Mouse (Mus musculus): ENCODE data around the gene Sox5. TPM values are rescaled to one million over a fixed set of nuclear protein-coding genes. Genes with fewer than 3 reads are reported as not detected.

Gene Sox5
- total RNA-seq, 2 experiments from 2014 or later: 3.7 to 5.4 TPM

DNA sequence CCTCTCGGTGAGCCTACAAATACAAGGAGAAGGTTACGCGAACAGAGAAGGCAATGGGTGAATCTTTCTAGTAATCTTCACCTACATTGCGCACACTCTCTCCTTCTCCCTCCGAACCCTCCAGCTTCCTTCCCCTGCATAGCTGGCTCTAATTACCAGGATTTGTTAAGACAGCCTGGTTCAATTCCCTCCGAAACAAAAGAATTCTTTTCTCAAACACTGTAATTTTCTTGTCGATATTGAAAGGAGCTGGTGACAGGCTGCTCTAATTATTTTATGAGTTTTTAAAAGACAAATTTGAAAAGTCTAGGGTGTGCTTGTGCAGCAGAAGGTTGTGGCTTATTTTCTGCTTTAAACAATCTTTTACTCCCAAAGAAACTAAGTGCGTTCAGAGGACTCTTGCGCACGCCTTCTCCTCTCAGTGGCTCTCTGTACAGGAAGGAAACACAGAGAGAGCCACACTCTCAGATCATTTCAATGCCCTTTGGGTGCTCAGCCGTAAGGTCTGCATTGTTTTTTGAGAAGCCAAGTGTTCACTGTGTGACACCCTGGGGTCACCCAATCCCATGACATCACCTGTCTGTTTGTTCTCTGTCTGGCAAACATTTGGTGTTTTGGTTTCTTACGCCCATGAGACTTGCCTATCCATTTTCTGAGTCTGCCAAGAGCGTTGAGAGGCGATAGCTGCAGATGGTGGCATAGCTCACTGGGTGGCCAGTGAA is 392.3 kb downstream of the Sox5 start:
- no peak for DNase-seq

DNA sequence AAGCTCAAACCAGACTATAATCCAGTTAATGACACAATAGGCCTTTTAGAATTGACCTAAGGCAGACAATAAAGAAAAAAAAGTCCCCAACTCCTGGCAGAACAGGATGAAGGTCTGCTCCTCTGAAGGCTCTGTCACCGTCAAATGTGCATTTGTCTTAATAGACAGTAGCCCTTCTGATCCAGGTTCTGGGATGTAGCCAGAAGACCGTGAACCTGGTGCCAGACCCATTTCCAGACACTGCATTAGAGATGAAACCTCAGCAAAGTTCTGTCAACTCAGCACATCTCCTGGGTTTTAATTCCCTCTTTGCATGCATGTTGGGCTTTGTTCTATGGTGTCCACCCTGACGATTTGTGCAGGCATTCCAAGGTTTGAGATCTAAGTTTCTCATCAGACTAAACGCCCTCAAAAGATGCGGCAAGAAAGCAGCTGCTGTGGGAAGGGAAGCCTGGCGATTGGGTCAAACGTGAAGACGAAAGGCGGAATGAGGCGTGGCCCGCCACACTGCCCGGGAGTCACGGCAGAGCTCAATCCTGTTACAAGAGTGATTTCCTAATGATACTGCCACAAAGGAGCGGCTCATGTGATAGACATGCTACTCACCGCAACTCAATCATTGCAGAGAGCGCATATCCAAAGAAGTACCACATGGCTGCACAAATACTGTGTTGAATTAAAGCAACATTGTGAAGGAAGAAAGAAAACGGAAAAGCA is 394.1 kb downstream of the Sox5 start:
- no peak for DNase-seq

GRCm38 (mm10) chr6:144380641-144381040 is 401.1 kb downstream of the Sox5 start:
- no peak for DNase-seq

DNA sequence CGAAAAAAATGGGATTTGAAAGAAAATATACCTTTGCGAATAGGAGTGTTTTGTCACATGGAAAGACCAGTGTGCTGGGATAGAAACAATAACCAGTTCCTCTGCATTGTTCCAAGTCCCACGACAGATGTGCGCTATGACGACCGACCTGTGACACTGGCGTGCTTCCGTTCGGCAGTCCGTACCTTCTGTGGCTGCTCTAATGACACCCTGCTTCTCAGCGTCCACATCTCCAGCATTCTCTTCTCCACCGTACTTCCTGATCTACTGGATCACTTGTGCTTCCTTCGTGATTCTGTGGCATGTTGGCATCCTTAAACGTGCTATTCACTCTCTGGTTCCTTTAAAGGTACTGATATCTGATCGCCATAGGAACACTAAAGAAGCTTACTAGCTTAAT is 401.6 kb downstream of the Sox5 start:
- no peak for DNase-seq

DNA sequence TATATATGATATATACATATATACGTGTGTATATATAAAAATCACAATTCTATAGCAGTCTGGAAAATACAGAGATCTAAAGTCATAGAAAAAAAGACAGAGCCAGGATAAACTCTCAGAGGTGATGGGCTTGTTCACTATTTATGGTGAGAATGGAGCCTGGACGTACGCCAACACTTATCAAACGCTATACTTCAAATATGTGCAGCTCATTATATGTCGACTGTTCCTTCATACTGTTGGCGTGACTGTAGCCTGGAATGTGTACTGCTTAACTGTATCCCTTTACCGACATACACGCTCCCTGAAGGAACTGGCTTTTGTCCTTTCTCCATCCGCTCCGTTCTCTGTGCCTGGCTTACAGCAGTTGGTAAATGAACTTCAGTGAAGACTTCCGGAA is 407.0 kb downstream of the Sox5 start:
- no peak for DNase-seq

DNA sequence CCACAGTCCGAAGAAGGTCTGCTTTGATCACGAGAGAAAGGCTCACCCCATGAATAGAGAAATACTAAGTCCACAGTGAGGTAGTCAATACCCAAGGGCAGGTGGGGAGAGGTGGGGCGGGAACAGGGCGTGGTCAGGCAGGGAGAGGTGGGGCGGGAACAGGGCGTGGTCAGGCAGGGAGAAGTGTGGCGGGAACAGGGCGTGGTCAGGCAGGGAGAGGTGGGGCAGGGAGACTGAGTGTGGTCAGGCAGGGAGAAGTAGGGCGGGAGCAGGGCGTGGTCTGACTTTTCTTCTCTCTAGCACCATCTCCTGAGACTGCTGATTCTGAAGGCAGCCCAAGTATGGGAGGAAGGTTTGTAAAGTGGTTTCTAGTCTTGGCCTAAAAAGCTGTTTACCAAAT is 411.1 kb downstream of the Sox5 start:
- DNase-seq: peak; percentile 5

DNA sequence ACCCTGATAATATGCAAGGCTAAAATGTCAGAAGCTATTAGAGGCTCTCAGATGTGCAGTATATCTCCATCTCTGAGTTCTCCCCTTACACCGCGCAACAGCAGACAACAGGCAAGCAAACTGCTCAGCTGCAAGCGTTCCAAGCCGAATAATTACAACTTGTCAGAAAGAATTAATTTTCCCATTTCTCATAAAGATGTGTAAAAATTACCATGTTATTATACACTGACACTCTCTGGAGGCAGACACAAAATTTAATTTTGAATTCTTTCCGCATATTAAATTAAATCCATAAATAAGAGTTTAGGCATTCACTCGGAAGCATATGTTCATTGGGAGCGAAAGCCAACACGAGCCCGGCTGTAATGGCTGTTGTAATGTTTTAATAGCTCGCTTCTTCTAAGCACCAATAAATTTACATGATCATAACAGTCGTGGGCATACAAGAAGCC is 414.1 kb downstream of the Sox5 start:
- no peak for DNase-seq

DNA sequence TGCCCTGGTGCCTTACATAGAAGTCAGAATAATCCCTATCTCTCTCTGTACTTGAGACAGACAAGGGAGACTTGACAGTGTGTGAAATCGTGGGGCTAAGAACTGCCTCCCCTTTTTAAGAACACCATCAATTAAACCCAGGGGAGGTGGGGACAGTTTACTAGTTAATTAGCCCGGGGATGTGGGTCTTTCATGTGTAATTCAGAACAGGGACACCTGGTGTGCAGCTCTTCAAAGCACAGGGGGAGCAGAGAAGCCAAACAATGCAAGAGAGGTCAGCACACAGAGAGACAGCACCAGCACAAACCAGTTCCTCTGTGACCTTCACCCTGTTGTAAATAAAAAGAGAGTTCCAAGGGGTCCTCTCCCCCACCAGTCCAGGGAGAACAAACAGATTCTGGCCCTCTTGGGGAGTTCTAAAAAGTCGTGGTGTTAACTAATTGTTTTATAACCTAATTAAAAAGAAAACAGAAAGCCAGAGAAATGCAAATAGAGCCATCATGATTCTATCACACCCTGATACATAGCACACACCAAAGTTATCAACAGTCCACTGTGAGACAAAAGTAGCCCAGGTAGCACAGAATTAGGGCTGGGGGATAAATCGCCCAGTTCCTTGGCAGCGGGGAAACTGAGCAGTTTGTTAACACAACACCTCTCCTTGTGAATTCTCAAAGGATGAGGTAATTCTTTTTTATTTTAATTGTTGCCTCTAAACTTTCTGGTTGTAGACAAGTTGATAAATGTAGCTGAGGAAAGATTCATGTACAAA is 420.3 kb downstream of the Sox5 start:
- DNase-seq: no peak

DNA sequence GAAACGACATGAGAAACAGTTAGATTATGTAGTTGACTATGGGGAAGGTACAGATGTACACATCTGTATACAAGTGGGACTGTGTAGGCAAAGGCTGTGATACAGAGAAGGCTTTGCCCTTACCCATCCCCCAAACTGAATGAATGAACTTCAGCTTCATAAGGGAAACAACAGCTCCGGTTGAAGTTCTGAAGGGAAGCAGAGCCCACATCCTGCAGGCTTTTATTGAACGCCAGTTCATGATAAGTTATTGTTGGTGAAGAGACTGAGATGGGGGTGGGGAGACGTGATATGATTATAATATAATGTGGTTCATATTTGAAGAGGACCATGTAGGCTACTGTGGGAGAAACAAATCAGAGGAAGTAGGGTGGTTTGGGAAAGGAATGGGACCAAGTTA is 424.7 kb downstream of the Sox5 start:
- DNase-seq: no peak

DNA sequence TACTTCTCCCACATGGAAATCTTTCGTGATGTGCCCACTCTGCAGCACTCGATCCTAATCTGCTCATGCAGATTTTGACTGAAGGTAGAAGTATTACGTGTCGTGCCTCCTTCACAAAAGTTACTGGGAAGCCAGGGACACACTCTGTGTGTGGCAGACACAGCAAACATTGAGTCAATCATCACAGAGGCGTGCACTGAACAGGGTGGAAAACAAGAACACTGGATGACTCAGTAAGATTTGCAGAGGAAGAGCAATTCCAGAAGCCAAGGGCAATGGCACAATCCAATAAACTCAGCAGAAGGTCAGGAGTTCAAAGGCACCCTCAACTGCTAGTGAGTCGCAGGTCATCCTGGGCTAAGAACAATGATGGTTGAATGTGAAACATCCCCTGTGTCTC is 430.7 kb downstream of the Sox5 start:
- DNase-seq: no peak

DNA sequence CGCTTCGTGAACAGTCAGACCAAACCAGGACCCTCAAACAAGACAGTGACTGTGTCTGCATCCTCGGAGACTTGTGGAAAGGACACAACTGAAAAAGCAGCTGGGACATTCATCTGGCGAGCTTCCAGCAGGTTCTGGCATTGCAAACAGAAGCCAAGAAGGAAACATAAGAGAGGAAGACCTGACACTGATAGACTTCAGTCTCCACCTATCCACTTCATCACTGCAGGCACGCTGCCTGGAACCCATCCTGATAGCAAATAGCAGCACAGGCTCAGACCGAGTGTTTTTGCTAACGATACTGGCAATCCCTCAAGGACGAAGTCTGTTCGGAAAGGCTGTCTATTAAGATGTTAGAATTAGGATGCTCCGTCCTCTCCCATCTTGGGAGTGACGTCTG is 438.4 kb downstream of the Sox5 start:
- DNase-seq: peak; percentile 51

GRCm38 (mm10) chr6:144339554-144339953 is 442.2 kb downstream of the Sox5 start:
- no peak for DNase-seq

GRCm38 (mm10) chr6:144339006-144339405 is 442.8 kb downstream of the Sox5 start:
- DNase-seq: peak; percentile 7

DNA sequence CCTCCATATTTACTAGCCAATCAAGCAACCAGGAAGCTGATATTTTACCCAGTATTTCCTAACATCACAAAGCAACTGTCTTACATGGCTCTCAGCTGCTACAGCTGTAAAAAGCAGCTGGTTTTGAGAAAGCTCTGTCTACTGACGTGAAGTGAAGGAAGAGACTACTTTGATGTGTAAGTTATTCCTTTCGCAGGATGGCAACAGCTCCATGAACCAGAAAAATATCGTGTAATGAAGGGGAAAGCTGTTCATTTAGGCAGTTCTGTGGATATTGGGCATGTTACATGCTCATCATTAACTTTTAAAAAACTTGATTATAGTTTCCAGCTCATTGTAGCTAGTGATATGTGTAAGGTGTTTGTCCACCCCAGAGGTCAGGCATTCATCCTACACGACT is 443.6 kb downstream of the Sox5 start:
- DNase-seq: no peak

GRCm38 (mm10) chr6:144337436-144337969 is 444.3 kb downstream of the Sox5 start:
- DNase-seq: no peak

DNA sequence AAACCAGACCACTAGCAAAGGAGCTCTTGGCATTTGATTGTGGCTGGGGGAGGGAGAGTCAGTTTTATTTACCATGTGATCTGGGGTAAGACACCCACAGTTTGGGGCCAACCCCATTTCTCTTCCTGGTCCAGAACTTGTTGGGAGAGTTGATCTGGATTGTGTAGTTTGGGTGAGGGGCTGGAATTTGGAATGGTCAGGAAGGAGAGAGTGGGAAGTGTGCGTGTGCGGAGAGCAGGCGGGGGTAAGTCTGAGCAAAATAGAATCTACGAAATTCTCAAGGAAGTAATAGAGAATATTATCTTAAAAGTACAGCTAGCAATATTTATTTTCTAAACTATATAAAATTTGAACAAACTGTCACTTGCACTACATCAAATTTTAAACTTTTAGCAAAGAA is 445.0 kb downstream of the Sox5 start:
- no peak for DNase-seq

- no peak for DNase-seq
Observed at GRCm38 (mm10) chr6:144333146-144333545, 448.6 kb downstream of the Sox5 start.

DNA sequence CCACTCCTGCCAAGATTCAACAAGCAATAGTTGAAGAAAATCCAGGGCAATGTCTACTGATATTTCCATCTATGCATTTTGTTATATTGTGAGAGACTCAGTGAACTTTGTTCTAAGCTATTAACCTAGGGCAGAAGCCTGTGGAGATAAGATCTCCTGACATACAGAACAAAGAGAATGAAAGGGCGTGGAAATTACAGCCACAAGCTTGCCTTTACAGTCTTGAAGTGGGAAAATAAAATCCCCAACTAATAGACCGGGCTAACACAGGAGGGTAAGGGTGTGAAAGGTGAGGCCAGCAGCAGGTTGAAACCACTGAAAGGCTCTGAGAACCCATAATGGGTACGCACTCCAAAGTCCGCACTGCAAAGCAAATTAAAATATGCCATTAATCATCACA is 449.8 kb downstream of the Sox5 start:
- DNase-seq: no peak

GRCm38 (mm10) chr6:144329311-144329930 is 452.4 kb downstream of the Sox5 start:
- DNase-seq: no peak

GRCm38 (mm10) chr6:144328779-144329178 is 453.0 kb downstream of the Sox5 start:
- no peak for DNase-seq

DNA sequence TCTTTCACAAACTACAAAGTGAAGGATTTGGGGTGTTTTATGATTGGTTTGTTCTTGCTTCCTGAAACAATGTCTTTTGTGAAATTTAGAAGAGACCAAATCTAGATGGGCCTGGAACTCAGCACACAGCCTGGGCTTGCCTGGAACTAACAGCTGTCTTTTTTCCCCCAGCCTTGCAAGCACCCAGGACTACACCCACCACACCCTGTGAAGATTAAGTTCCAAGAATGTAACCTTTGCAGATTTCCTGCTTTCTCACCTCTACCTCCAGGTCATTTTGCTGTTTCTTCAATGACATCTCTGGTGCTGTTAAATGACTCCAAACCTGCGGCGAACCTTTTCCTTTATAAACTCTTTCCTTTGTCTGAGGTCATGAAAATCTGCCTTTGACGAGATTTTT is 455.0 kb downstream of the Sox5 start:
- DNase-seq: no peak

GRCm38 (mm10) chr6:144323372-144323771 is 458.4 kb downstream of the Sox5 start:
- DNase-seq: no peak

Measured in heart, postnatal 4 days (tissue).